In genomic region chr7:101171002-101171401, GRCm38 (mm10) we compare ENCODE assay signal across 20 mouse cellular contexts.
"Had no signal": no experiment of that assay in that cellular context is flagged by ENCODE, and none has a peak within 500 bp of the region (broad histone marks: within the 10 kb centered on the region; RNA-seq: fewer than 3 reads in every experiment).

No protein-coding gene starts in this region.

- H3K36me3 ChIP-seq: heart, embryonic 13.5 days; heart, embryonic 15.5 days; hindbrain, embryonic 10.5 days; hindbrain, embryonic 12.5 days; intestine, embryonic 15.5 days; limb, embryonic 12.5 days; liver, embryonic 13.5 days had no signal

- ATAC-seq: hindbrain, embryonic 16.5 days; inflammation-experienced regulatory T-cells, adult 6 months; intestine, embryonic 15.5 days; intestine, postnatal 0 days had no signal

- H3K4me3 ChIP-seq: heart, embryonic 13.5 days; heart, embryonic 15.5 days; hindbrain, embryonic 10.5 days; hindbrain, embryonic 12.5 days; intestine, embryonic 15.5 days; limb, embryonic 10.5 days; limb, embryonic 12.5 days; liver, embryonic 13.5 days had no signal

- H3K9me3 ChIP-seq: heart, embryonic 13.5 days; heart, embryonic 15.5 days; hindbrain, embryonic 10.5 days; hindbrain, embryonic 12.5 days; intestine, embryonic 15.5 days; limb, embryonic 10.5 days; limb, embryonic 12.5 days; liver, embryonic 13.5 days had no signal

- H3K4me2 ChIP-seq: heart, embryonic 11.5 days; heart, embryonic 15.5 days; hindbrain, embryonic 12.5 days; hindbrain, embryonic 14.5 days; intestine, embryonic 15.5 days; limb, embryonic 12.5 days; liver, embryonic 11.5 days; liver, embryonic 13.5 days had no signal

- H3K27me3 ChIP-seq: heart, embryonic 13.5 days; heart, embryonic 15.5 days; hindbrain, embryonic 12.5 days; intestine, embryonic 15.5 days; limb, embryonic 12.5 days; liver, embryonic 13.5 days had no signal

- H3K9ac ChIP-seq: heart, embryonic 13.5 days; heart, embryonic 15.5 days; hindbrain, embryonic 12.5 days; hindbrain, embryonic 14.5 days; intestine, embryonic 15.5 days; limb, embryonic 12.5 days; liver, embryonic 13.5 days had no signal

- H3K27ac ChIP-seq: heart, embryonic 13.5 days; heart, embryonic 15.5 days; hindbrain, embryonic 10.5 days; hindbrain, embryonic 14.5 days; intestine, embryonic 15.5 days; limb, embryonic 10.5 days; limb, embryonic 12.5 days; liver, embryonic 13.5 days had no signal

- DNase-seq: gastrocnemius, postnatal 10 days; gastrocnemius, postnatal 25 days; kidney, adult 18-20 months; kidney, adult 8-10 months; kidney, postnatal 25 days; liver; liver, embryonic 13.5 days had no signal

- H3K4me1 ChIP-seq: limb, embryonic 12.5 days had no signal
